Mouse (Mus musculus) gastrocnemius, postnatal 14 days (tissue): Measurements from ENCODE around the gene Ube2z. TPM values are rescaled to one million over a fixed set of nuclear protein-coding genes. Genes with fewer than 3 reads are reported as not detected.
A peak's percentile ranks its signal among the peaks of the same experiment; 100 is the strongest.

Source experiments
- DNase-seq: peaks from one replicate; pipeline ENCODE4 v3.0.0; 2021; ENCODE audit warnings: mixed read lengths
- intact Hi-C: fragments of 180-260 bp; cut with DNase I; formaldehyde crosslinking; loops from one replicate; pipeline ENCODE4 v1.15.1; 2025; ENCODE audit warnings: low total_unique reads
- total RNA-seq, 2 experiments: library from RNA; stranded (reverse); gene quantifications; 2 replicates each; pipeline ENCODE4 v1.2.3; 2021

The Ube2z gene
- total RNA-seq, 2 experiments from 2014 or later, result 17.6 to 19.9 TPM

- intact Hi-C loops, result no loop called here
Measured at GRCm38 (mm10) chr11:96070353-96070752, 5.2 kb upstream of the Ube2z start.

GRCm38 (mm10) chr11:96068231-96068630, 3.0 kb upstream of the Ube2z start:
- intact Hi-C loops, result no loop called here
- DNase-seq, result no peak

More at GRCm38 (mm10) chr11:96070353-96070752, 5.2 kb upstream of the Ube2z start:
- no peak for DNase-seq

DNA sequence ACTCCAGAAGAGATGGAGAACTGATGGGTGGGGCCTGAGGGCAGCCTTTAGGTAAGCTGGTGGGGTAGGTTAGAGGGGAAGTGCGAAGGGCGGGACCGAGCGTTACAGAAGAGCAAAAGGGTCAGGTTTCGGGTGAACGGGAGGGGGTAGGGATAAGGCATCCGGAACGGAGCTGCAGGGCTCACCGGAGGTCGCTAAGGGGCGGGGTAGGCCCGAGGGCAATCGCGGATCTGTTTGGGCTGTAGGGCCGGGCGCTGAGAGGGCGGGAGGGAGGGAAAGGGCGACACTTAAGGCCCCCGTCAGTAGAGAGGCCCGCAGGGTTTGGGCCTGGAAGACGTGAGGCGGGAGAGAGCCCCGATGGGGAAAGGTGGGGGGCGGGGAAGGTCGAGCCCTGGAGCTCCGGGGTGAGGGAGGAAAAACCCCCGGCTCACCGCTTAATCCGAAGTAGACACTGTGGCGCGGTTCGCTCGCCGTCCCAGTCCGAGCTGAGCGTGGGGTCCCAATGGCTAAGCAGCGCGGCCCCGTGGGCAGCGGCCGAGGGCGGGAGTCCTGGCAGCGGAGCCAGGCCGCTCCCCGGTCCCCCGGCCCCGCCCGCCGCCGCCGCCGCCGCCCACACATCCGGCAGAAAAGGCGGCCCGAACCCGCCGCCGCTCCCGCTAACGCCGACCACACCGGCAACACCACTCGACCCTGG, 520 bp downstream of the Ube2z start:
- intact Hi-C loops, result no loop called here
- no peak for DNase-seq

DNA sequence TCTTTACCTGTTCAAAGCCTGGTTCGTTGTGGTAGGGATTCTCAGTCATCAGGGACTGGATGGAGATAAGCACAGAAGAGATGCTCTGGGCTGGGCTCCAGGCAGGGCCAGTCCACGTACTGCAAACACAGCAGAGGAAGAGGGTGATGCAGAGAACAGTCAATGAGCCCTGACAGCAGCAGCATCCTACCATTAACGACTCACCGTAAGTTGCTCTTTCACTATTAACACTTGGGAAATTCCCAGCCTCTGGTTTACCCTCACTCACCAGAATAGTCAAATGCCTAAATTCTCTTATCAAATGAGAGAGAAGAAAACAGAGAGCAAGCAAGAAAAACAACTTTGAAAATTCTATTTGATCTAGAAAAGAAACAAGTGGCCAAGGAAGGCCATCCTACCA, 6.9 kb downstream of the Ube2z start:
- no peak for DNase-seq
- intact Hi-C loops, result no loop called here

DNA sequence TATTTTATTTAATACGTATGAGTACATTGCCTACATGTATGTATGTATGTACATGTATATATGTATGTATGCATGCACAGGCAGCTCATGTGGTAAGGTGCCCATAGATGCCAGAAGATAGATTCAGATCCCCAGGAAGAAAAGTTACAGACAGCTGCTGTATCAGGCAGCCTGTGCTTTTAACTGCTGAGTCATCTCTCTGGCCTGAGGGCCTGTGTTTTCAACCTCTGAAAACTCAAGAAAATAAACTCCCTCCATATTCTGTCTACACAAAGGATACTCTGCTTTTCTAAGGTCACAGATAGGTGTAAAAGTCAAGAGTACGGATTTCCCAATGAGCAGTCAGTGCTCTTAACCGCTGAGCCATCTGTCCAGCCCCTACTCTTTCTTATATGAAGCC, 14.3 kb downstream of the Ube2z start:
- intact Hi-C loops, result no loop called here
- no peak for DNase-seq

DNA sequence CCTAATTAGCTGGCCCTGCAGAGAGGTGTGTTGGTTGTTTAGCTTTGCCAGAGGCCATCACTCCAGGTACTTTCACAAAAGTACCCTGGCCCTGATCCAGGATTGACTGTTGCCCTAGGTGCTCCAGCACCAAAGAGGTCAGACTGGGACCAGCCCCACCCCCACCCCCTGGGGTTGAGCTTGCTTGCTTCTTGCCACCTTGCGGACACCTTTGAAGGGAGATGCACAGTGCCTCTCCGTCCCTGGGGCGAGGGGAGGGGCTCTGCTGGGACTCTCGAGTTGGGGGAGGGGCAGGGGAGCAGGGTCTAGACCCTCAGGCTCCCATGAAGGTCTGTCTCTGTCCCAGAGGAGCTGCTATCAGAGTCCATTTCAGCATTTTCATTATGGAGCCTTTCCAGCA, 15.2 kb downstream of the Ube2z start:
- no peak for DNase-seq
- intact Hi-C loops, result no loop called here

- no peak for DNase-seq
- intact Hi-C loops, result no loop called here
Measured at GRCm38 (mm10) chr11:96047469-96048373, 17.5 kb downstream of the Ube2z start.

DNA sequence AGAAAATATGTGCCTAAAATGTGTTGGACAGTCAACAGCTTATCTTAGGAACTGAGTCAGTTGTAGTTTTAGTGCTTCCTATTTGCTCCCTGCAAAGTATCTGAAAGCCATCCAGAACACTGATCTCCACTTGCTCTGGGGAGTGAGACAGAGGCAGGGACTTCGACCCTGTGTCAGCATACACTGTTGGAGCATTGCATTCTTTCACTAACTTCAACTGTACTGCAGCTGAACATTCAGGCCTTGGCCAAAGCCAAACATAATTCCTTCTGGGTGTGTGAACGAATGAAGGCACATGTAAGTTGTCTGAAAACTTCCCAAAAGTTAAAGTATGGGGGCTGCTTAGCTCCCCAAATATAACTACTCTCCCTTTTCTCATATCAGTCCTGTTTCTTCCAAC, 18.4 kb downstream of the Ube2z start:
- intact Hi-C loops, result no loop called here
- DNase-seq, result no peak

DNA sequence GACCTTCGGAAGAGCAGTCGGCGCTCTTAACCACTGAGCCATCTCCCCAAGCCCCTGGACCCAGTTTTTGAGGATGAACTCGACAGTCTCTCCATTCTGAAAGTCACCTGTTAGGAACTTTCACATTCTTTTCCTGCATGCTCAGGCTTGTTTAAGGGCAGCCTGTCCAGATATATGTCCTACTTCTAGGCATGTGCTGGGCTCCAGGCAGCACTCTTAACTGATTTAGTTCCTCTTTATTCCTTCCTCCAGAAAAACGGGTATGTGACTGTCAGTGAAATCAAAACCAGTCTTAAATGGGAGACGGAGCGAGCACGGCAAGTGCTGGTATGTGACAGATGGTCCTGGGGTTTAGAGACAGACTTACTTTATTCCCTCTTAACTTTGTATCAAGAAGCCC, 19.2 kb downstream of the Ube2z start:
- intact Hi-C loops, result no loop called here
- DNase-seq, result no peak

DNA sequence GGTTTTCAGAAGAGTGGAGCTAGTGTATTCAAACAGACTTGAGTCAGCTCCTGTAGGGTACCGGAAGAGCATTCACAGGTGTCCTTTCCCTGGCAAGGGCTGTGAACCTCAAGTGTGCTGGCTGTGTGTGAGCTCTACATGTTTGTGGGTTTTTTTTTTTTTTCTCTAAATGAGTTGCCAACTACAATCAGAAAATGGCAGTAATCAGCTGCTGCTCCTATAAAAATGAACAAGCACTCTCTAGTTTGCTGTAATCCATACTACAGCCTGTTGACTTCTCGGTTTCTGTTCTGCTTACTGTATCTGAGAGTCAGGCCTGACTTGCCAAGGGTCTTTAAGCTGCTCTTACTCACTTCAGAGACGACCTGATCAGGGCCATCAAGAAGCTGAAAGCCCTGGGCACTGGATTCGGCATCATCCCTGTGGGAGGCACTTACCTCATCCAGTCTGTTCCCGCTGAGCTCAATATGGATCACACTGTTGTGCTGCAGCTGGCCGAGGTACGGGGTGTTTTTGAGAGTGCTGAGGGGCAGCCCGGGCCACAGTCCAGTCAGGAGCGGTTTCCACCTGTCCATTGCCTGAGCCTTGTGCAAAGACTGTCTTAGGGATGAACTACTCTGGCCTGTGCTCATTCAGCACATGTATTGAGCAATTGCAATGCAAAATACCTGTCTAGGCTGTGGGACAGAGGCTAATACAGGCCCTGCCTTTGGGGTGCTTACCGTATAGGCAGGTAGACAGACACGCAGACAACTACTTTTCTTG, 20.2 kb downstream of the Ube2z start:
- no peak for DNase-seq
- intact Hi-C loops, result no loop called here

DNA sequence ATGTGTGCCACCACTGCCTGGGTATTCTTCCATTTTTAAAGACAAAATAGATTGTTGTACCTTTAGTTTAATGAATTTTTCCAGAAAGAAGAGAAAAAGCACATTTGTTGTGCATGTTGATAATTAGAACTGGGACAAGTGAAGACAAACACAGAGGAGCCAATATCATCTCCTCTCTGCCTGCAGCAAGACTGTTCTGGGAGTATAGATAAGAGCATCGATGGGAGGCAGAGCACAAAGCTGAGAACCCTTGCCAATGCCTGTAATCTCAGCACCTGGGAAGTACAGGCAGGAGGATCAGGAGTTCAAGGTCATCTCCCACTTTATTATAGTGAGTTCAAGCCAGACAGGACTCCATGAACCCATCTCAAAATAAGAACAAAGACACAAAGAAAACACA, 26.6 kb downstream of the Ube2z start:
- intact Hi-C loops, result no loop called here
- no peak for DNase-seq

GRCm38 (mm10) chr11:96037499-96037898, 27.7 kb downstream of the Ube2z start:
- intact Hi-C loops, result no loop called here
- DNase-seq, result no peak

- peak; percentile 19 for DNase-seq
Measured at GRCm38 (mm10) chr11:96035133-96035532, 30.1 kb downstream of the Ube2z start.

DNA sequence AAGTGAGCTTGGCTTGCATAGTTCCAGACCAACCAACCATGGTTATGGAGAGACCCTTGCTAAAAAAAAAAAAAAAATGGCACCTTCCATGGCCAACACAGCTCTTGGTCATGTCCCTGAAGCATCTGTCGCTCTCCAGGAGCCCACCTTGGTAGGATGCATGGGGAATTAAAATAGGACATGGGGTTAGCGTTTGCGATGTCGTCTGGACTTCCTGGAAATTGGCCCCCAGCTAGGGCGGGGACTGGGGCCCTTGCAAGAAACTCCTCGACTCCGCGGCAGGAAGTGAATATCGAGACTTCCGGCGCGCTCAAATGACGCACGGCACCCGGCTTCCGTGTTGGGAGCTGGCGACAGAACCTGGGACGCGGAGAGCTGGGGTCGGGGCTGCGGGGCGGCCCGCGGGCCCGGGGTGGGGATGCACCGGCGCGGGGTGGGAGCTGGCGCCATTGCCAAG, 30.6 kb downstream of the Ube2z start, which contains the start of gene Snf8:
Gene Snf8, plus strand, starts transcription at position 290 of the 457 bp plus-strand sequence.
- intact Hi-C loops, result no loop called here

More at GRCm38 (mm10) chr11:96035133-96035532, 30.1 kb downstream of the Ube2z start:
- intact Hi-C loops, result no loop called here

GRCm38 (mm10) chr11:96034116-96034515, 31.1 kb downstream of the Ube2z start:
- DNase-seq, result no peak
- intact Hi-C loops, result no loop called here

More for the DNA sequence above, 30.6 kb downstream of the Ube2z start, which contains the start of gene Snf8:
- DNase-seq, result peak; percentile 94

- intact Hi-C loops, result no loop called here
- DNase-seq, result no peak
Measured at GRCm38 (mm10) chr11:96033264-96033663, 31.9 kb downstream of the Ube2z start.

DNA sequence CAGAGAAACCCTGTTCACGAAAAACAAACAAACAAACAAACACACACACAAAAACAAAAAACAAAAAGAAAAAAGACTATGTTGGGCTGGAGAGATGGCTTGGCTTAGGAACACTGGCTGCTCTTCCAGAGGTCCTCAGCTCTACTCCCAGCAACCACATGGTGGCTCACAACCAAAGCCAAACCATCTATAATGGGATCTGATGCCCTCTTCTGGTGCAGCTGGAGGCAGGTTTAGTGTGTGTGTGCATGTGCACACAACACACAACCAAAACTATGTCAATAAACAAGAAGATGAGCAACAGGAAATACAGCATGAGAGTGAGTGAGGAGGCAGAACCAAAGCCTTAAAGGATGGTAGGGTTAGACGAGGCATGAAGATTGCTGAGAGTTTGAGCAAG, 33.5 kb downstream of the Ube2z start:
- DNase-seq, result no peak
- intact Hi-C loops, result no loop called here

GRCm38 (mm10) chr11:96030571-96030970, 34.6 kb downstream of the Ube2z start:
- no peak for DNase-seq
- intact Hi-C loops, result no loop called here

- no peak for DNase-seq
- intact Hi-C loops, result no loop called here
Measured at GRCm38 (mm10) chr11:96028130-96028529, 37.1 kb downstream of the Ube2z start.

DNA sequence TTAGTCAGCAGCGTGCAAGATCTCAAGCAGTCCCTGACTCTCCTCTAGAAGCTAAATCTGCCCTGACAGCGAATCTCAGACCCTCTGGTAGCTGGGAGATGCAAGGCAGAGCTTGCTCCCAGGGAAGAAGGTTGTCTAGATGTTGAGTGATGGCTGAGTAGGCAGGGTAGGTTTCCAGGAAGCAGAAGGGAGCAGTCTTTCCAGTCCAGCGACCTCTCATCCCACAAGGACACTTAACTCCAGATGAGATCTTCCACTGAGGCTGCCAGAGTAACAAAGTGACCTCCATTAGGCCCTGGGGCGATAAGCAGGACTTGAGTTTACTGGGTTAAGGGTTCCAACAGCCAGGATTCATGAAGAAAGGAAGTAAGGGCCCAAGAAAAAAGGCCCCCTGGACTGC, 44.6 kb downstream of the Ube2z start:
- intact Hi-C loops, result no loop called here
- DNase-seq, result no peak
